Mouse (Mus musculus): ENCODE measurements around the gene Tube1. TPM values are rescaled to one million over a fixed set of nuclear protein-coding genes. Genes with fewer than 3 reads are reported as not detected.

Tube1 gene
- polyA plus RNA-seq, 1 experiment = 1.5 TPM

DNA sequence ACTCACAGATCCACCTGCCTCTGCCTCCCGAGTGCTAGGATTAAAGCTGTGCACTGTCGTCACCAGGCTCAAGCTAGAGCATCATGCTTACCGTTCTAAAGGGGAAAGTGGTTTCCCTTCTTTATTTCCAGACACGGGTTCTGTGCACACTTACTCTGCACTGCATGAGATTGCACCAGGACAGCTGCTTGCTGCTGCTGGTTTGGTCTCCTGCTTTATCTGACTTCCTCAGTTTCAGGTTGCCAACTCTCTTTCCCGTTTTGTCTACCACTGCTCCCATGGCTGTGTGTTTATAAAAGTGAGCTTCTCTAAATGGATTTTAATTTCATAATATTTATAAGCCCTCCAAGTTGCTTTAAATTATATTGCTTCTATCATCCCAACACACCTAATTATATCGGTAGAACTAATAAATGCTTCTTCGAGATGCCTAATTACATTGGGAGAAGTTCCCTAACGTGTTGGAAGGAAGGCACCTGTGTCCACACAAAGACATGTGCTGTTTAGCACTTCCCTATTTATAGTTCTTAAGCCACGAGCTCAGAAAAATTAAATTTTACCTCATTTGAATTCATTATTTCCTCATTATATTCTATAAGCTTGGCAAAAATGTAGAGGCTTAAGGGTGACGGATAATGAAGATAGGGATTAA is 24.8 kb upstream of the Tube1 start:
- Histone ChIP-seq H3K27ac (ENCODE audit: insufficient read depth, low read length) (no peak overlapping the region), H3K36me3 (ENCODE audit: control insufficient read depth, insufficient read depth, low read length) (no peaks in the 10 kb centered on the region), H3K27me3 (ENCODE audit: control insufficient read depth, insufficient read depth, low read length) (no peaks in the 10 kb centered on the region), H3K4me1 (ENCODE audit: control insufficient read depth, insufficient read depth, insufficient read length) (no peaks in the 10 kb centered on the region), H3K4me3 (ENCODE audit: extremely low read depth, insufficient read depth, insufficient read length) (no peak overlapping the region)
- no peak for DNase-seq (ENCODE audit: low read depth in 1 of 2, low spot score in 2 of 2)
- no peak for TF ChIP-seq POLR2A (IDR thresholded peaks at IDR 0.05; ENCODE audit: low read depth, low read length)
- WGBS = 34% methylated on average over 10 of the region's 10 CpGs

DNA sequence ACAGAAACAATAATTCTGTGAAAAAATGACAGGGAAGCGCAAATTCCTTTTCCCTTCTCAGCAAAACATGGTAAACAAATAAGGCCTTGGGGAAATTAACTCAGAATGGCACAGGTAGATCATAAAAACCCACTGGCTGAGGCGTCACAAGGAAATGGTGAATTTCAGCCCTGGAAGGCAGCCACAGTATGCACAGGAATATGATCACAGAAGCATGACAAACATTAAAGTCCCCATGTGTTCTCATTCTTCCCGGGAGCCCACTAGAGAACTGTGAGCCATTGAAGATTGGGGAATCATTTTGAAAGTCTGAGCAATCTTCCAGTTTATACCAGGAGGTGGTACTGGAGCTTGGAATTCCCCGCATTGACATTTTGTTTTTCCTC is 24.3 kb upstream of the Tube1 start:
- DNase-seq (ENCODE audit: low read depth in 1 of 2, low spot score in 2 of 2) = no peak
- no peak overlapping the region for H3K27ac ChIP-seq (ENCODE audit: insufficient read depth, low read length)
- WGBS = 83% methylated on average over 4 of the region's 4 CpGs
- H3K36me3 ChIP-seq (ENCODE audit: control insufficient read depth, insufficient read depth, low read length) = no peaks in the 10 kb centered on the region
- H3K27me3 ChIP-seq (ENCODE audit: control insufficient read depth, insufficient read depth, low read length) = no peaks in the 10 kb centered on the region
- no peak overlapping the region for H3K4me3 ChIP-seq (ENCODE audit: extremely low read depth, insufficient read depth, insufficient read length)
- no peak for TF ChIP-seq CTCF (IDR thresholded peaks at IDR 0.05; ENCODE audit: extremely low read depth, insufficient read depth, insufficient read length, insufficient replicate concordance)
- TF ChIP-seq POLR2A (IDR thresholded peaks at IDR 0.05; ENCODE audit: low read depth, low read length) = no peak
- H3K4me1 ChIP-seq (ENCODE audit: control insufficient read depth, insufficient read depth, insufficient read length) = no peaks in the 10 kb centered on the region

- WGBS = 34% methylated on average over 4 of the region's 4 CpGs
- no peak overlapping the region for H3K4me3 ChIP-seq (ENCODE audit: extremely low read depth, insufficient read depth, insufficient read length)
- H3K4me1 ChIP-seq (ENCODE audit: control insufficient read depth, insufficient read depth, insufficient read length) = no peaks in the 10 kb centered on the region
- H3K27me3 ChIP-seq (ENCODE audit: control insufficient read depth, insufficient read depth, low read length) = no peaks in the 10 kb centered on the region
- TF ChIP-seq POLR2A (IDR thresholded peaks at IDR 0.05; ENCODE audit: low read depth, low read length) (no peak), CTCF (IDR thresholded peaks at IDR 0.05; ENCODE audit: extremely low read depth, insufficient read depth, insufficient read length, insufficient replicate concordance) (no peak)
- H3K36me3 ChIP-seq (ENCODE audit: control insufficient read depth, insufficient read depth, low read length) = no peaks in the 10 kb centered on the region
- DNase-seq (ENCODE audit: low read depth in 1 of 2, low spot score in 2 of 2) = no peak
- no peak overlapping the region for H3K27ac ChIP-seq (ENCODE audit: insufficient read depth, low read length)
Measured at GRCm38 (mm10) chr10:39121412-39121811, 12.4 kb upstream of the Tube1 start.

- no peak for TF ChIP-seq POLR2A (IDR thresholded peaks at IDR 0.05; ENCODE audit: low read depth, low read length)
- no peak for TF ChIP-seq CTCF (IDR thresholded peaks at IDR 0.05; ENCODE audit: extremely low read depth, insufficient read depth, insufficient read length, insufficient replicate concordance)
- no peaks in the 10 kb centered on the region for H3K4me1 ChIP-seq (ENCODE audit: control insufficient read depth, insufficient read depth, insufficient read length)
- no peaks in the 10 kb centered on the region for H3K27me3 ChIP-seq (ENCODE audit: control insufficient read depth, insufficient read depth, low read length)
- no peak overlapping the region for H3K27ac ChIP-seq (ENCODE audit: insufficient read depth, low read length)
- no peak for DNase-seq (ENCODE audit: low read depth in 1 of 2, low spot score in 2 of 2)
- peaks cover 6% of the 10 kb centered on the region for H3K36me3 ChIP-seq (ENCODE audit: control insufficient read depth, insufficient read depth, low read length)
- WGBS = 82% methylated on average over 3 of the region's 3 CpGs
- H3K4me3 ChIP-seq (ENCODE audit: extremely low read depth, insufficient read depth, insufficient read length) = no peak overlapping the region
Measured at GRCm38 (mm10) chr10:39137766-39138165, 4.0 kb downstream of the Tube1 start.

- no peak for DNase-seq (ENCODE audit: low read depth in 1 of 2, low spot score in 2 of 2)
Measured at GRCm38 (mm10) chr10:39138761-39139160, 5.0 kb downstream of the Tube1 start.

GRCm38 (mm10) chr10:39140843-39141242 is 7.1 kb downstream of the Tube1 start:
- 94% methylated on average over 14 of the region's 14 CpGs for WGBS
- DNase-seq (ENCODE audit: low read depth in 1 of 2, low spot score in 2 of 2) = no peak
- H3K27ac ChIP-seq (ENCODE audit: insufficient read depth, low read length) = no peak overlapping the region
- H3K4me3 ChIP-seq (ENCODE audit: extremely low read depth, insufficient read depth, insufficient read length) = no peak overlapping the region
- H3K27me3 ChIP-seq (ENCODE audit: control insufficient read depth, insufficient read depth, low read length) = no peaks in the 10 kb centered on the region
- peaks cover 7% of the 10 kb centered on the region for H3K36me3 ChIP-seq (ENCODE audit: control insufficient read depth, insufficient read depth, low read length)
- H3K4me1 ChIP-seq (ENCODE audit: control insufficient read depth, insufficient read depth, insufficient read length) = no peaks in the 10 kb centered on the region
- TF ChIP-seq POLR2A (IDR thresholded peaks at IDR 0.05; ENCODE audit: low read depth, low read length) = no peak
- no peak for TF ChIP-seq CTCF (IDR thresholded peaks at IDR 0.05; ENCODE audit: extremely low read depth, insufficient read depth, insufficient read length, insufficient replicate concordance)

More at GRCm38 (mm10) chr10:39138761-39139160, 5.0 kb downstream of the Tube1 start:
- WGBS = 92% methylated on average over 6 of the region's 6 CpGs
- Histone ChIP-seq H3K4me3 (ENCODE audit: extremely low read depth, insufficient read depth, insufficient read length) (no peak overlapping the region), H3K27me3 (ENCODE audit: control insufficient read depth, insufficient read depth, low read length) (no peaks in the 10 kb centered on the region), H3K4me1 (ENCODE audit: control insufficient read depth, insufficient read depth, insufficient read length) (no peaks in the 10 kb centered on the region), H3K36me3 (ENCODE audit: control insufficient read depth, insufficient read depth, low read length) (peaks cover 6% of the 10 kb centered on the region), H3K27ac (ENCODE audit: insufficient read depth, low read length) (no peak overlapping the region)
- TF ChIP-seq POLR2A (IDR thresholded peaks at IDR 0.05; ENCODE audit: low read depth, low read length) = no peak
- TF ChIP-seq CTCF (IDR thresholded peaks at IDR 0.05; ENCODE audit: extremely low read depth, insufficient read depth, insufficient read length, insufficient replicate concordance) = no peak

GRCm38 (mm10) chr10:39141401-39141800 is 7.6 kb downstream of the Tube1 start:
- DNase-seq (ENCODE audit: low read depth in 1 of 2, low spot score in 2 of 2) = no peak
- Histone ChIP-seq H3K4me1 (ENCODE audit: control insufficient read depth, insufficient read depth, insufficient read length) (no peaks in the 10 kb centered on the region), H3K27me3 (ENCODE audit: control insufficient read depth, insufficient read depth, low read length) (no peaks in the 10 kb centered on the region), H3K4me3 (ENCODE audit: extremely low read depth, insufficient read depth, insufficient read length) (no peak overlapping the region), H3K27ac (ENCODE audit: insufficient read depth, low read length) (no peak overlapping the region), H3K36me3 (ENCODE audit: control insufficient read depth, insufficient read depth, low read length) (peaks cover 7% of the 10 kb centered on the region)
- 99% methylated on average over 2 of the region's 2 CpGs for WGBS
- no peak for TF ChIP-seq CTCF (IDR thresholded peaks at IDR 0.05; ENCODE audit: extremely low read depth, insufficient read depth, insufficient read length, insufficient replicate concordance)
- no peak for TF ChIP-seq POLR2A (IDR thresholded peaks at IDR 0.05; ENCODE audit: low read depth, low read length)

All from spleen, adult 2 months (tissue).